Mouse (Mus musculus): ENCODE results near the gene Cntrob.

Gene Cntrob

DNA sequence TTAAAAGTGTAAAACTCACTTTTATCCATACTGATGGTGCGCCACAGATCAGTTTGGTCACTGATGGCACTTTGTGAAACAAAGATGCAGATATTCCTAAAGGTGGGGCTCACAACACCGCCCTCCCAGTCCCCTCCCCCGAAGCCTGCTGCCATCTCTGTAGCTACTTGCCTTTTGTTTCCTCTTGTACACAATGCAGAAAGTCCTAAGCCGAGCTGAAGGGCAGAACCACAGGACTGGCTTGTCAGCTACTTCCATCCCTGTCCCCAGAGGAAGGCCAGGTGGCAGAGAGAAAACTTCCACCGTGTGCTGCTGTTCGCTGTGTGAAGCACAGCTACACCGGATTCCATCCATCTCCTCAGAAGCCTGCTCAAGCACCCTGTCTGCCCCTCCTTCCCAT is 25.3 kb downstream of the Cntrob start:
- no peak for DNase-seq (ENCODE audit: low spot score)

DNA sequence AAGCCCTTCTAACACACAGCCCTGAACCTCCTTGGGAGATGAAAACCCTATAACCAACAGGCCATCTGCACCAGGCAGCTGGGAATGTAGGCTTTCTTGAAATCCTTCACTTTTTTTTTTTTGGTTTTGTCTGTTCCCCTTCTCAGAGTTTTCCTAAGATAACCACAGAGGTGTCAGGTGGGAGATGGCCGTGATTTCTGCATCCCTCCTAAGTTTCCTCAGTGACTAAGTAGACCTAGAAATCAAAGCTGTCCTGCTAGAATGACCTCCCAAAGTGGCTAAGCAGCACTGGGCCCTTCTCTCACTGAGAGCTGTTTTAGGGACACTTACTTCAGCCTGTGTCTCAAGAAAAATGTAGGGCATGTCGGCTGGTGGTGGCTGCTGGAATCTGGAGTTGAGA is 25.8 kb downstream of the Cntrob start:
- DNase-seq (ENCODE audit: low spot score): no peak

DNA sequence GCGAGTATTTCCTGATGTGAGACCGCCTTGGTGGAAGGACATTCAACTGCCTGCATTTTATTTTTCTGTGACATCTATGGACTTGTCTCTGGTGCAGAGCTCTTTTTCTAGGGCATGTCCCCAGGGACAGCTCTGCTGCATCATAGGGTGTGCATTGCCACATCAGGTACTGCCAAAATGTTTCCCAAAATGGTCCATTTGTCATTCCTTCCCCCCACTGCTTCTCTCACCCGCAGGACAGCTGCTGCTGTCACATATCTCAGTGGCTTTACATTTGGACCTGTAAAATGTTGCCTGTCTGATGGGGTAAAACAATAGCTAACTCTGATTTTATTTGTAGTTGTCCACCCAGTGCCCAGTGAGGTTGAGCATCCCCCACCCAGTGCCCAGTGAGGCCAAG is 28.3 kb downstream of the Cntrob start:
- no peak for DNase-seq (ENCODE audit: low spot score)

DNA sequence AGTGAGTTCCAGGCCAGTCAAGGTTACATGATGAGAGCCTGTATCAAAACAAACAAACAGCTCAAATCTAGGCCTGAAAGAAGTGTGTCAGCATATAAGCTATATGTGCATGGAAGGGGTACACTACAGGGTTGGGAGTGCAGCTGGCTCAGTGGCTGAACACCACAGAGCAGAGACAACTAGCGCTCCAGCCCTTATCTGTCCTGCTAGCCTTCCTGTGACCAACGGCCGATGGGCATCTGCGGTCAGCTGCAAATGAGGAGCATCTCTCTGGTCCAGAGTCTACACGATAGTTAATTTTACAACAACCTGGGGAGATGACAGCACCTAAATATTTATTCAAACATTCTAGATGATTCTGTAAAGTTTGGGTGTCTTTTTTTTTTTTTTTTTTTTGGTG is 32.5 kb downstream of the Cntrob start:
- no peak for DNase-seq (ENCODE audit: low spot score)

DNA sequence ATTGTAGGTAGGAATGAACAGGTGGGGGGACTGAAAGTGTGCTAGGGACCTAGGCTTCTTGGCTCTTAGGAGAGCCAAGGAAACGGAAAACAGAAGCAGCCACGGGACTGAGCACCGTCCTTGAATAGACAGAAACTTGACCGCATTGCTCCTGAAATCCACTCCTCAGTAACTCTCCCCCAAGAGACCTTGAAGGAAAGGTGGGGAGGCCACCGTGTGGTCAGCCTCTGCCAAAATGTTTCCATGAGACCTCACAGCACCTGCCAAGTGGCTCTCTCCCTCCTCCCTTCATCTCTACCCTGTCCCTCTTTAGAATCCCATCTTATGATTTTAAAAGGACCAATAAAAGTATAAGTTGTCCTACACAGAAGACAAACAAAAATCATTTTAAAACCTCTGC is 46.3 kb downstream of the Cntrob start:
- DNase-seq (ENCODE audit: low spot score): no peak

DNA sequence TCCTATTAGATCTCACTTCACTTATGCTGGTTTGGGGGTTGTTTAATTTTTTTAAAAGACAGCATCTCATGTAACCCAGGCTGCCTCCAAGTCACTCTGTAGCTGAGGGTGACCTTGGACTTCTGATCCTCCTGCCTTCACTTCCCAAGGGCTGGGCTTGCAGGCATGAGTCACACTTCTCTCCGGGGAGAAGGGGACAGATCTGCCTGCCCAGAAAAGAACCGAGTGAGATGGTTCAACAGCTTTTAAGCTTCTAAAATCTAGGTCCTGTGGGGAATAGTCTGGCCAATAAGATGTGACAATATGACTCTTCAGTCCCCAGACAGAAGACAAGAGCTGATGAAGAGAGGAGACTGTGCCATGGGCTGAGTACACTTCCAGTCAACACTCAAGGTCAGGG is 47.5 kb downstream of the Cntrob start:
- no peak for DNase-seq (ENCODE audit: low spot score)

DNA sequence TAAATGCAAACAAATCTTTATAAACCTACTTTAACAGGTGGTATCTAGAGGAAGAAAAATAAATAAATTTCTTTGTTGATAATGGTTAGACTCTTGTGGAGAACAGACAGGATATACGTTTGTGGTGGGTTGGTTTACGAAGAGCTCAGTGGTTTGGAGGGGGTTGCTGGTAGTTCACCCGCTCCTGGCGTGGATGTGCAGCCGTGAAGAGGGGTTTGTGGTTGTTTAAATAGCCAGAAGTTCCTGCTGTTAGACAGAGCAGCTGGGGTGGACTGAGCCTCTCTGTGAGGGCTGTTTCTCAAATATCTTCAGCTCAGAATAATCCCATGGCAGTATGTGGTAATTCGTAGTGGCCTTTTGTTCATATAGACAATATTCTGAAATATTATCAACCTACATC is 47.9 kb downstream of the Cntrob start:
- no peak for DNase-seq (ENCODE audit: low spot score)

DNA sequence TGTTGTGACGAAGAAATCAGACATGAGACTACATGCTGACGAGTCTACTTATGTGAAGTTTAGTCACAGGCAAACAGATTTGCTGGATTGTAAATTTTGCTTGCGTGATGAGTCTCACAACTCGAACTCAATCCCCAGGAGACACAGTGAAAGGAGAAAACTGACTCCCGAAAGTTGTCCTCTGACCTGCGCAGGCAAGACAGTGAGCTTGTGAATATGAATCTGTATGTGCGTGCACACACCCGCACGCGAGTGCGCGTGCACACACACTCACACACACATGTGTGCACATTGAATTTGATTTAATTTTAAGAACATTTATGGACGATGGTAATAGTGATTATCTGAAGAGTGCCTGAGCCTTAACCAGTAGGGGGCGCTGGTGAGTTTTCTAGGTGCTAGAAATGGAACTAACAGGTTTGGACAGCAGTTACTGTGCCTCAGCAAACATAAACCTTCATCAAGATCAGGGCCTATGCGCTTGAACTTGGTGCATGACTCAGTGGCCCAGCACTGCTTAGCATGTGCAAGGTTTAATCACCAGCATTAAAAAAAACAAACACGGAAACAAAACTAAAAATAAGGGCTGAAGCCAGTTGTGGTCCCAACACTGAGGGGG is 51.3 kb downstream of the Cntrob start:
- peak; percentile 38 for DNase-seq (ENCODE audit: low spot score)

DNA sequence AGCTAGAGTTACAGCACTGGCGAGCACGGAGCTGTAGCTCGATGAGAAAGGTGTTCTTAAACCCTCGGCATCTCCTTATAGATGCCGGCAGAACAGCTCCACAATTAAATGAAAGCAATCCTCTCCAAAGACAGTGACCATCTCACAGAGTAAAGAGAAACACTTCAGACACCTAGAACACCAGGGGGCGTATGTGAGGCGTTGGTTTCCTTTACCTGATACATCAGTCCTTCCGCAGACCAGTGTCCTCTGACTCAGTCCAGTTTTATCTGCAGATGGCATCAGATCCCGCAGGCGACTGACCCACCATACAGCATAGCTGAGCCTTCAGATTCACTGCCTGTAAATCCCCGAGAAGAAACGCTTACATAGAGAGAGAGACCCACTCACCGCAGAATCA is 54.0 kb downstream of the Cntrob start:
- peak; percentile 61 for DNase-seq (ENCODE audit: low spot score)

DNA sequence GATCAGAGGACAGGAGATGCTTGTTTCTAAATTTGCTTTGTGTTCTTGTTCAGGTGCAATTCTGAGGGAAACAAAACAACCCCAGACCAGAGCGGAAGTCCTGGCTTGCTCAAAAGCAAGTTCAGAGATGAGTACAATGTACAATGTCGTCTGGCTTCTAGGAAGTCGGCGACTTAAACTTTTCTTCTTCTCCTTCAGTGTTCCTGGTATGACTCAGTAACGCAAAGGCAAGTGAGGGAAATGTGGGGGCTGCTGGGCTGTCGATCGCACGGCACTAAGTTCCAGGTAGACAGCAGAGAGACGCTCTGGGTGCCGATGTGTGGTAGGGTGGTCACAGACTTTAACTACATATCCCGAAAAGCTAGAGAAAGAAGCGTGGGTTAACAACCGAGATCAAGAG is 55.5 kb downstream of the Cntrob start:
- no peak for DNase-seq (ENCODE audit: low spot score)

DNA sequence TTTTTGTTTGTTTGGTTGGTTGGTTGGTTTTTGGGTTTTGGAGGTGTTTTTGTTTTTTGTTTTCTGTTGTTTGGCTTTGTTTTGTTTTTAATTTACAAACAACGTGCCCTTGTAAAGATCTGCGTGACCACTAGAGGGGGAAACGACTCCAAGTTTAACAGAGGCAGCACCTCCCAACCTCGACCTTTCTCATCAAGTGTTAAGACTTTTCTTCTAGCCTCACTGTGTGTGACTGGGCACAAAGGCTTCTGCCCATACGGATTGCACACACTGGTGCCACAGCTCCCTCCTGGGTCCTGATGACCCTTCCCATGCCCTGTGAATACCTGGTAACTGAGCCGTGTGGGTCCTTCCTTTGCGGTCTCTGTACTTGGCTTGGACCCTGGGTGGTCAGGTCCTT is 56.2 kb downstream of the Cntrob start:
- no peak for DNase-seq (ENCODE audit: low spot score)

DNA sequence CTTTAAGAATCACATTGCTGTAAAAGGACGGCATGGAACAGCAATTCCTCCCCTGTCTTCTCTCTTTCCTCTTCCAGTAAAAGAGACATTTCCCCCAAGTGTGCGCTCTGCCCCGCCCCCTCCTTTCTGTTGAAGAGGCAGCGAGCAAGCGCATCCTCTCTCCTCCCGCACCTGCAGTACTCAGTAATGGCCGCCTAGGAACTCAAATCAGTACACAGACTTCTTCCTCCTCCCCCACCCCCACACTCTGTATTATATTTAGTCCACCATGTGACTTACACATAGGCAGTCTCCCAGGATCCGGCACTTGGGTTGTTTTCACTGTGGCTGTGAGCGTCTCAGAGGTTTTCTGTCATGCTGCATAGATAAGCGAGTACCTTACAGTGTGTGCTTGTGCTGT is 57.3 kb downstream of the Cntrob start:
- no peak for DNase-seq (ENCODE audit: low spot score)

DNA sequence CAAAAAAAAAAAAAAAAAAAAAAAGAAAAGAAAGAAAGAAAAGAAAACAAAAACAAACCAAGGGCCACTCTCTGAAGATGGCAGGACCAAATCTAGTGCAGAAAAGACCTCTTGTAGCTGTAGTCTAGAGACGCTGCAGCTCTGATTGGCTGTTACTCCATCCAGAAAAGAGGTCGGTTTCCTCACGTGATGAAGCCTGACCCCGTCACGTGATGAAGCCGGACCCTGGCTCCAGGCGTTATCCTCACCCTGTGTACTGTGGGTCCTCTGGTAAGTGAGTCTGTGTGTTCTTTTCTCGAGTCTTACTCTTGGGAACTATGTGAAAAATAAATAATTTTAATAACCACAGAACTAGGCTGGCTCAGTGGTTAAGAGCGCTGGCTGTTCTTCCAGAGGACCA is 58.2 kb downstream of the Cntrob start:
- DNase-seq (ENCODE audit: low spot score): no peak

DNA sequence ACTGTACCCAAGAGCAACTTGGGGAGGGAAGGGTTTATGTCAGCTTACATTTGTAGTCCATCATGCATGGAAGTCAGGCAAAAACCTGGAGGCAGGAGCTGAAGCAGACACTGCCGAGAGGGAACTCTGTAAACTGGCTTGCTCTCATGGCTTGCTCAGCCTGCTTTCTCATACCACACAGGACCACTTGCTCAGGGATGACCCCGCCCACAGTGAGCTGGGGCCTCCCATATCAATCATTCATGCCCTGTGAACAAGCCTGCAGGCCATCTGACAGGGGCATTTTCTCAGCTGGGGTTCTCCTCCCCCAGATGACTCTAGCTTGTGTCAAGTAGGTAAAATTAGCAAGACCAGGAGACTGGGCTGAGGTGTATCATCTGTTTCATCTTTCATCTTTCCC is 59.3 kb downstream of the Cntrob start:
- DNase-seq (ENCODE audit: low spot score): no peak

DNA sequence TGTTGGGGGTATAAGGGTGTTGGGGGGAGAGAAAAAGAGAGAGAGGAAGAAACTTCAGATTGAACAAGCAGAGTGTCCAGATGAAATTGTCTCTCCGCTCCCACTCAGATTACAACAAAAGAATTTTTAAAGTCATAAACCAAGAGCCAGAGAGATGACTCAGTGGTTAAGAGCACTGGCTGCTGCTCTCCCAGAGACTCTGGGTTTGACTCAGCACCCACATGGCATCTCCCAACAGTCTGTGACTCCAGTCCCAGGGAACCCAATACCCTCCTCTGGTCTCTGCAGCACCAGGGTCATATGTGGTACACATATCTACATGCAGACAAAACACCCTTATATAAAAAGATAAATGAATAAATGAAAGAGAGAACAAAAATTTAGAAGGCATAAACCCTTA is 63.5 kb downstream of the Cntrob start:
- DNase-seq (ENCODE audit: low spot score): no peak

DNA sequence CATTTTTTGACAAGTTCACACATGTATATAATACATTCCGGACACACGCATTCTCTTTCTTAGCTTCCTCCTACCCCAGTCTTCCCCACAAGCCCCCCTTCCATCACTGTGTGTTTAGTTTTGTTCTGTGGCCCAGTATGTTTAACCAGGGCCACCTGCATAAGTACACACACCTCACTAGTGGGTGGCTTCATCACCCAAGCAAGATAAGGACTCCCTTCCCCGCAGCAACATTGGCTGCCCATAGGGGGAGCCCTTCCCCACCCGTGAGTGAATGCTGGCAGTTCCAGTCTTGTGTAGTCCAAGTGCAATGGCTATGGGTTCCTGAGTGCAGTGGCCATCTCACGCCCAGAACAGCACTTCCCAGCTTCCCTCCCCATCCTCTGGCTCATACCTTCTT is 65.3 kb downstream of the Cntrob start:
- DNase-seq (ENCODE audit: low spot score): no peak

DNA sequence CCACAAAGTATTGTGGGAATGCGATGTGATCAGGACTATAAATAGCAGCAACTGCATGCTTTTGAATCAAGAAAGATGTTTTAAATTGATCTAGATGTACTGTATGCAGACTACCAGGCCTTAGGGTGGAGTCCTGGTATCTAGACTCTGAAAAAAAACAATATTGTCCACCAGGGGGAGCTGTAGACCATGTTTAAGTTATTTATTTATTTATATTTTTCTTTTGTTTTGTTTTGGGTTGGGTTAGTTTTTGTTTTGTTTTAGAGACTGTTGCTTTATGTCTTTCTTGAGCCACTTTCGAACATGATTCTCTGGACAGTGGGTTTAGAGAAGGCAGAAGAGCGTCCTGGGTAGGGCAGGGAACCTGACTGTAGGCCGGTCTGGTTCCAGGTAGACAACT is 65.8 kb downstream of the Cntrob start:
- DNase-seq (ENCODE audit: low spot score): no peak

DNA sequence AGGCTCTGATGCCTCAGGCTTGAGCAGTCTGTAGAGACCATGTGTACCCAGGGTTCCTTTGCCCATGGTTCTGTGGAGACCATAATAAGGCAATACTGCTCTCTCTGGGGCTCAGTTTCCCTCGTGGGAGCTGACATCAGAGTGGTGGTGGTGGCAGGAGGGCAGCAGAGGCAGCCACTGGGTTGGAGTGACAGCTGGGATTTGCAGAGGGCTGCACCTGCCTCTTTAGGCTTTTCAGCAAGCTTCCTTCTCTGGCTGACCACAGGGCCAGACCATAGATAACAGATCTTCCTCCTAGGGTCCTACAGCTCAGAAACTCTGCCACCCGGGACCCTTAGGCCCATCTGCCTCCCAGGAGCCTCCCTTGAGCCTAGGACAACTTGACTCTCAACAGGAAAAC is 66.5 kb downstream of the Cntrob start:
- DNase-seq (ENCODE audit: low spot score): no peak

DNA sequence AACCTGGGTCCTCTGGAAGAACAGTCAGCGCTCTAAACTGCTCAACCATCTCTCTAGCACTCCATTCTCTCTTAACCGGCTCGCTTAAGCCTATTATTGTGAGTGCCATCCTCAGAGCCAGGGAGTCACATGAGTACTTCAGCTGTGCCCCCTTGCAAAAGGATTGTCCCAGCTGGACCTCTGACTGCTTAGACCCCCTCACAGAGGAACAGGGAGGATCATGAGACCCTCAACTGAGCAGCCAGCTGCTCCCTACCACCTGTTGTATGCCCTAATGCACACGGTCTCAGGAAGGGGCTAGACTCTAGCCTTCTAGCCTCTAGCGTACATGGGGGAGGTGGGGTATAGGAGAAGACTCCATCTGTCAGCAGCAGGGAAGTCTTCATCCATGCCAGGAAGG is 68.8 kb downstream of the Cntrob start:
- no peak for DNase-seq (ENCODE audit: low spot score)

DNA sequence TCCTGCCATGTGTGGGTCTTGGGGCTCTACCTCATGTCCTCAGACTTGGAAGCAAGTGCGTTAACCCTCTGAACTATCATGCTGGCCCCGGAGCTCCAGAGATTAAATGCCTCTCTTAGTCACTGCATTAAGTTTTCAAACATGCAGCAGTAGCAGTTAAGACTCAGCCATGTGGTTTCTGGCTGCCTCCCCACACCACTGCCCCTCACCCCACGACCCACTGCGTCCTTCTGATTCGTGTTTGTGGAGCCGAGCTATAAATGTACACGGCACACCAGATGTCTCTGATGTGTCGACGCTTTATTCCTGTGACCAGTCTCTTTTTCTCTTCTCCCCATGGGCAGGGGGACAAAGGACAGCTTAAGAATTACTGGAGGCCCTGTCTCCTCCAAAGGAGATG is 70.4 kb downstream of the Cntrob start:
- DNase-seq (ENCODE audit: low spot score): no peak

DNA sequence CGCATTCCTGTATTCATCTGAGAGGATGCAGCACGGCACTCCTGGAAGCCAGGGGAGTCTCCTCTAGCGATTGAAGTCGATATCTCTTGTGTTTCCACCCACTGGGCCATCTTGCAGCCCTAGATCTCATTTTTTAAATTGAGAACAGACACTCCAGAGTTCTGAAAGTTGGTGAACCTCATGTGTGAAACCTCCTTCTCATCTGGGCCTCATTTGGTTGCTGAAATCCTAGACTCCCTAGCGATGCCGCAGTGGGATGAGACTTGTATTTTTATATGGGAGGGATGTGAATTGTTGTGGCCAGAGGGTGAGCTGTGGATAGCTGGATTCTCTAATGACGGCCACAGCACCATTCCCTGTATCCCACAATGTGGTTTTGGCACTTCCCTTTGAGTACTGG is 71.6 kb downstream of the Cntrob start:
- no peak for DNase-seq (ENCODE audit: low spot score)

DNA sequence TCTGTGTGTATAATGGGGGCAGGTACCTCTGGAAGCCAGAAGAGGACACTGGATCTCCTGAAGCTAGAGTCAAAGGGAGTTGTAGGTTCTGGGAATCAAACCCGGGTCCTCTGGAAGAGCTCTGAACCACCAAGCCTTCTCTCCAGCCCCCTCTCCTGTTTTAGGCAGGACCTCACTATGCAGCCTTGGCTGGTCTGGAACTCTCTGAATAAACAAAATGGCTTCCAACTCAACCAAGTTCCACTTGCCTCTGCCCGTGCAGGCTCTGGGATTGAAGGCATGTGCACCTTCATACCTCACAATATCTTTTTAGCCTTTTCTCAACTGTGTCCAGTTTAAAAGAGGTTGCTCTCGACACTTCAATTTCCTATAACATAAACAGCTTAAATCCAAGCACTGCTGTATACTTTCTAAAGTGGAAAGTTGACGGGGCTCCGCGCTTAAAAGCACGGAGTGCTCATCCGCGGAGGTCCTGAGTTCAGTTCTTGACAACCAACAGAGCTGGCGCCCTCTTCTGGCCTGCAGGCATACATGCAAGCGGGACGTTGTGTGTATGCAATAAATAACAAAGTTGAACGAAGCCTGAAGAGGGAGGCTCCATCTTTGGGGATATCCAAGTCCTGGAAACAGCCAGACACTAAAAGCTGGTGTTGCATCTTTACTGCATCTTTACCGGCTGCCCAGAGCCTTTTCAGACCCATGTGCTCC is 72.3 kb downstream of the Cntrob start:
- DNase-seq (ENCODE audit: low spot score): no peak

DNA sequence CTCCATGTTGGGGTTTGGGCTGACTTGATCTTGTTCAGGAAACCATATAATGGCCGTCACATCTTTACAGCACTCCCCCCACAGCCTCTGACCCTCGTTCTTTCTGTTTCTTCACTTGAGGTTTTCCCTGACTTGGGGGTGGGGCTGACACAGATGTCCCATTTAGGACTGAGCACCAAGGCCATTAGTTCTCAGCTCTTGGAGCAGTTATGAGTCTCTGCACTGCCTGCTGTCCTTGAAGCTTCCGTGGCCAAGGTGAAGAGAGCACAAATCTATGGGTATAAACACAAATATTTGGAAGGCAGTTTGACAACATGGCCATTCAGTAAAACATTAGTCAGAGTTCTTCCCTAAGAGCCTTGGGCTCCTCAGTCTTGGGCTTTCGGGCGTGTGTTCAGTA is 73.5 kb downstream of the Cntrob start:
- no peak for DNase-seq (ENCODE audit: low spot score)
